Mouse (Mus musculus) skeletal muscle tissue, adult 2 months (tissue): ENCODE measurements around the gene Cyp2g1.
A peak's percentile ranks its signal among the peaks of the same experiment; 100 is the strongest.
"Not testable (repeated sequence)": the region's sequence is repeated elsewhere in the genome, so short reads cannot be mapped to it uniquely, and the experiment has no call there.

Source experiments
- DNase-seq: peaks from one replicate; pipeline ENCODE4 v3.0.0-alpha.2; 2012; ENCODE audit warnings: low read depth, low spot score

The Cyp2g1 gene

GRCm38 (mm10) chr7:26808592-26808991 is at the start of gene Cyp2g1:
Cyp2g1 (plus strand) TSS chr7:26808892.
- no peak for DNase-seq

- DNase-seq, result no peak
Observed at GRCm38 (mm10) chr7:26767084-26767483, 41.6 kb upstream of the Cyp2g1 start.

DNA sequence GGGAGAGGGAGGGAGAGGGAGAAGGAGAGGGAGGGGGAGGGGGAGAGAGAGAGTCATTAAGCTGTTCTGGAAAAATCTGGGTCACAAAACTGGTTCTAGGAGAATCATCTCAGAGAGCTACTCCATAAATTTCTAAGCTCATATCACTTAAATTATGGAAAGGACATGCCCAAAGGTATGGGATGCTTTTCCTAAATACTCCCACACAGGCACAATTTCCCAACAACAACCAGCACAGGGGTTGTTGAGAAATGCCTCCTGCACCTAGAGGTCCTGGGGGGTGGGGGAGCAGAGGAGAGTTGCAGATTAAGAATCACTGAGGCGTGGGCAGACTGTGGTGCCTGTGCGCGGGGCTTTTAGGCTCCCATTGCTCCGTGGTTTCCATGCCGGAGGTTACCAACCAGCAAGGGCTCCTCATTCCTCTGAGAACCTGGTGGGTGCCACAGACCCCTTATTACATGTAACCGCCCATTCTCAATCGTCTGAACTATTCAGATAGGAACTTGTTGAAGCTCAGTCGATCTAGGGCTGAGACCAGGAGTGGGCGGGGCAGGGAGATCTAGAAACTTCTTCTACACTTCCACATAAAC is 38.7 kb upstream of the Cyp2g1 start:
- no peak for DNase-seq

DNA sequence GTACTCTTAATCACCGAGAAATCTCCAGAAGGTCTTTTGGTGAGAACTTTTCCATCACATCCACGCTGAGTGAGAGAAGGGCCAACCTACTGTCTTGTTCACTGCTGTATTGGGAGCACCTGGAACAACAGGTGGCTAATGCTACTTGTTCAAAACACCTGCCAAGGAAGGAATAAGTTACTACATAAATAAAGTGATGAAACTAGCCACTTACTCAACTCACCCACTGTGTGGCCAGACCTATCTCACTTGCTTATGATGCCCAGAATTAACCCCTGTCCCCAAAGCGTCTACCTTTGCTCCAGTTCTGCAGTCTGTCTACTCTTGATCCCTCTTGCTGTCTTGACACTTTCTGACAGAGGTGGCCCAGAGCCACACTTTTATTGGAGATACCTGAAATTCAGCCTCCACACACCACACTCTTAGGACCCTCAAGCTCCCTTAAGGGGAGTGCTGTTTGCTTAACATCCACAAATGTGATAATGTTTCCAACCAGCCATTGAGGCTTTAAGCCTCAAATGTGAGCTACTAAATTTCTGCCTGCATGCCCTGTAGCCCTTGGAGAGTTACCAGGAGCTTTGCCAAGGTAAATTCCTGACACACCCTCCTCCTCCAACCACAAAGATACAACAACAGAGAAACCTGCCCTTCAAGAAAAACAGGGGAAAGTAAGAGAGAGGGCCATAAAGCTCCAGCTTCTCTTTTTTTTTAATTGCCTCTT is 35.7 kb upstream of the Cyp2g1 start:
- no peak for DNase-seq

DNA sequence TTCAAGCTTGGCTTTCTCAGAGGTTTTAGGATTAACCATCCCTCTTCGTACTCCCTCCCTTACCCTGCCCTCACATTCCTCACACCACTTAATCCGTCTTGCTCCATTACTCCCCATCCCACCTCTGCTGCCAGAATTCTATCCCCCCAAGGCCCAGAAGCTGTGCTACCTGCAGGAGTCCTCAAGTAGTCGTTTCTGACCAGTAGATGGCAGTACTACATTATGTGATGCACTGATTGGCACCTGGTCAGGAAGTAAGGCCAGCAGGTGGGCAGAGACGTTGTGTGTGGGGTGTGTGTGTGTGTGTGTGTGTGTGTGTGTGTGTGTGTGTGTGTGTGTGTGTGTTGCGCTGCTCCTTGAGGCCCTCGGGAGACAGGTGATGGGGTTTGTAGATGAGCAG is 32.8 kb upstream of the Cyp2g1 start:
- no peak for DNase-seq

- no peak for DNase-seq
Observed at GRCm38 (mm10) chr7:26777806-26778205, 30.9 kb upstream of the Cyp2g1 start.

DNA sequence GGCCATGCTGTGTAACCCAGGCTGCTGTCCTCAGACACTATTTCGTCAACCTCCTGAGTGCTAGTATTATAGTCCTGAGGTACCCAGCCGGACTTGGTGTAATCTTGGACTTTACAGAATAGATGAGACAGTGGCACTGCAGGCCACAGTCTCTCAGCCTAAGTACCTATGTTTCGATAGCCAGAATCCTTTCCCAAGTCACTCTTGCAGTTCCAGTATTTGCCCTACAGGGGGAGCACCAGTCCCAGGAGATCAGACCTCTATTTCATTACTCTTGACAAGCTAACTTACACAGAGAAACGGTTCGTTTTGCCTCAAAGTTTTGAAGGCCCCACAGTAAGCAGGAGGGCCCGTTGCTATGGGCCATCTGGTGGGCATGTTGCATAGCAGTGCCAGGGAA is 30.2 kb upstream of the Cyp2g1 start:
- peak; percentile 12 for DNase-seq

GRCm38 (mm10) chr7:26779799-26780416 is 28.8 kb upstream of the Cyp2g1 start:
- DNase-seq, result peak; percentile 10

GRCm38 (mm10) chr7:26780510-26780909 is 28.2 kb upstream of the Cyp2g1 start:
- no peak for DNase-seq

DNA sequence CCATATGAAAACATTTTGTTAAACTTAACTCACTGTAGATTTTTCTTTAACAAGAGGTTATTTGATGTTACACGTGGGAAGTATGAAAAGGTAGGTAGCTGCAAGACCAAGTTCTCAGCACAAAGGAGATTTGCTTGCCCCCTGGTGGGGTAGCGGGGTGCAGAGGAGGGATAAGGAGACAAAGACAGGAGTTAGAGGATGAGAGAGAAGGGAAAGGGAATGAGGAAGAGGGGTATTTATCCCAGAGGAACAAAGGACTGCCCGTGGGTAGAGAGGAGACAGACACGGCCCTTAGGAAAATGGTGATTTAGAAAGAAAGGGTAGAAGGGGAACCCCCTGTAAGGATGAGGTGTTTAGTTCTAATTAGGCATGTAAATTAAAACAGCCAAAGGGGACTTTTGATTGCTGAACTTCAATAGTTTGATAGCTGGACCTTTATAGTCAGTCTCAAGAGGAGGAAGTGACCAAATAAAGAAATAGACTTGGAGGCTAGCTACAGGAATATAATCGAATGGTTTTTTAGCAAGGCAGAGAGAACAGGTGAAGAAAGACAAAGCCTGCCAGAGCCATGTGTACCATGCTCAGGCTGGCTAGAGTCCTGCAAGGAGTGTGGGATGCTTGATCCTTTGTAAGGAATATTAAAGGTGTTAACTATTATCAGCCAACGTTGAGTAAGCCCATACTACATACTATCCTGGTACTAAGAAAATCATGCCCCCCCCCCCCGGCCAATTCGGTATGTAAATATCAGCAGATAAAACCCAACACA is 27.5 kb upstream of the Cyp2g1 start:
- no peak for DNase-seq

GRCm38 (mm10) chr7:26781767-26782131 is 26.9 kb upstream of the Cyp2g1 start:
- no peak for DNase-seq

- peak; percentile 25 for DNase-seq
Observed at GRCm38 (mm10) chr7:26783163-26783562, 25.5 kb upstream of the Cyp2g1 start.

- DNase-seq, result not testable (repeated sequence)
Observed at GRCm38 (mm10) chr7:26786013-26786412, 22.7 kb upstream of the Cyp2g1 start.

- DNase-seq, result no peak
Observed at GRCm38 (mm10) chr7:26789984-26790383, 18.7 kb upstream of the Cyp2g1 start.

DNA sequence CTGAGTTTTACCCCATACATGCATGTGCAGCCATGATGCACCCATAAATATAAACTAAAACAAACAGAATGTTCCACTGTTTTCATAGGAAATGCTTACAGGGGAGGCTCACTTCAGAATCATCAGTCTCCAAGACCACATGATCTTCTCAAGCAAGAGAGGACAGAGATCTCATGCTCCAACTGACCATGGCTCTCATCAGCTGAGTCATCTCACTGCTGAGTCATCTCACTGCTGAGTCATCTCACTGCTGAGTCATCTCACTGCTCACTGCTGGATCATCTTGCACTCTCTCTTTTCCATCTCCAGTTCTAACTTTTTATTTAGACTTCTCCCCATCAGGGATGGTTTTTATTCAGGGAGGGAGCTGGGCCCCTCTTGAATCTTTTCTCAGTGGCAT is 8.6 kb upstream of the Cyp2g1 start:
- no peak for DNase-seq

DNA sequence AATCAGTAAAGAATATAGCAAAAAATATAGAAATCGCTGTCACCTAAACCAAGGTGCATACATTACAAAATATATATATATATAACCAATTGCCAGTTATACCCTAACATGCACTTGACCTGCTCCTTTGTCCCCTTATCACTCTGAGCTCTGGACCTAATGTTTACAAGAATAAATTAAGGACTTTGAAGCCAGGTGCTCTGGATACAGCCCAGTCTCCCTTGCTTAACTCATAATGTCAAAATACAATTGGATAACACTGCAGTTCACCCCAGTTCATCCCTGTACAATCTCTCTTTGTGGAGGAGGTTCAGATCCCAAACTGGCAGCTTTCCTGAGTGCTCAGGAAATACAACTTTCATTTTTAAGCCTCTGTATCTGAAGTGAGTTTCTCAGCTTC is 7.7 kb upstream of the Cyp2g1 start:
- no peak for DNase-seq

GRCm38 (mm10) chr7:26831556-26832292 is 23.0 kb downstream of the Cyp2g1 start:
- not testable (repeated sequence) for DNase-seq

- not testable (repeated sequence) for DNase-seq
Observed at GRCm38 (mm10) chr7:26832668-26833067, 24.0 kb downstream of the Cyp2g1 start.

DNA sequence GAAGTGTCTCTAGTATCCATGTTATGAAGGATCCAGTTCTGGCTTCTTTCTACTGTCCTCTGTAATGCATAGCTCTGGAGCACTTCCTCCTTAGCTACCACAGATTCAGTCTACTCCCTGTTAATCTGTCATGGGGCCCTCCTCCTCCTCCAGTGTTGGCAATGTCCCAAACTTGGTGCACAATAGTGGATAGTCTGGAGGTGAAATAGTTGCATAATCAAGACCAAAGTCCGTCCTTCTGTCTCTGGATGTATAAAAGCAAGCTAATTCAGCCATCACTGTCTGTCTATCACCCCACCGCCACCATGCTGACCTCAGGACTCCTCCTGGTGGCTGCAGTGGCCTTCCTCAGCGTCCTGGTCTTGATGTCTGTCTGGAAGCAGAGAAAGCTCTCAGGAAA is 26.4 kb downstream of the Cyp2g1 start, which contains the start of gene Cyp2a5:
Gene Cyp2a5 (plus strand): TSS at position 247 of the 400 bp plus-strand sequence.
- DNase-seq, result not testable (repeated sequence)

GRCm38 (mm10) chr7:26843400-26843799 is 34.7 kb downstream of the Cyp2g1 start:
- not testable (repeated sequence) for DNase-seq

GRCm38 (mm10) chr7:26850063-26850462 is 41.4 kb downstream of the Cyp2g1 start:
- DNase-seq, result not testable (repeated sequence)
